Mouse (Mus musculus): ENCODE results near the gene Smg6.

- no peak for TF ChIP-seq CTCF (IDR thresholded peaks at IDR 0.05; ENCODE audit: low read depth)
- TF ChIP-seq EP300 (IDR thresholded peaks at IDR 0.05; ENCODE audit: low read depth) = no peak
Observed at GRCm38 (mm10) chr11:75102763-75103339, 177.2 kb downstream of the Smg6 start.
